Mouse (Mus musculus) liver, embryonic 14.5 days (tissue): ENCODE data around the gene Slc30a2.

Experiments
- CTCF ChIP-seq: IDR thresholded peaks from 2 replicates; pipeline ENCODE4 v1.5.1; 2016; ENCODE audit warnings: antibody characterized with exemption, low read depth, control low read depth
- EP300 ChIP-seq: IDR thresholded peaks from 2 replicates; pipeline ENCODE4 v1.6.1; 2016; ENCODE audit warnings: antibody characterized with exemption, low read depth

GRCm38 (mm10) chr4:134395977-134396825 lies 53.2 kb downstream of the Slc30a2 start, which contains the start of gene Pafah2:
- TF ChIP-seq CTCF (peak; percentile 99), EP300 (no peak)
